Mouse (Mus musculus) E14TG2a.4 (cell line): ENCODE data around the gene Fam19a2.

Source experiments
- CTCF ChIP-seq: conservative IDR thresholded peaks from 2 replicates; pipeline ENCODE4 v1.5.1; 2014; ENCODE audit warnings: low read length
- NANOG ChIP-seq: IDR thresholded peaks from 2 replicates; pipeline ENCODE4 v1.6.1; 2014; ENCODE audit warnings: borderline replicate concordance, low read length, mixed read lengths

- TF ChIP-seq CTCF (no peak), NANOG (no peak)
Measured at GRCm38 (mm10) chr10:123629248-123629744, 365.5 kb downstream of the Fam19a2 start.
